ENCODE assay signal across 8 mouse cellular contexts in genomic region chr4:114907056-114907917, GRCm38 (mm10). TPM values are rescaled to one million over a fixed set of nuclear protein-coding genes. Genes with fewer than 3 reads are reported as not detected.
DNase-seq lines count a peak whose midpoint lies in the region; ATAC-seq and TF ChIP-seq lines count a peak whose summit lies in the region.

No protein-coding gene starts in this region.

- WGBS in thymus, adult 2 months: 19% methylated on average over 74 of the region's 74 CpGs
- under 1% methylated on average over 73 of the region's 74 CpGs for WGBS in embryonic facial prominence, embryonic 12.5 days
- WGBS in intestine, embryonic 14.5 days: 1% methylated on average over 73 of the region's 74 CpGs
- 2% methylated on average over 74 of the region's 74 CpGs for WGBS in midbrain, embryonic 14.5 days

- no peaks in the 10 kb centered on the region for H3K9me3 ChIP-seq in embryonic facial prominence, embryonic 12.5 days
- no peaks in the 10 kb centered on the region for H3K9me3 ChIP-seq in intestine, embryonic 14.5 days (ENCODE audit: control insufficient read depth, low read length)
- H3K9me3 ChIP-seq in midbrain, embryonic 14.5 days (ENCODE audit: control insufficient read depth, low read length): no peaks in the 10 kb centered on the region

- H3K4me2 ChIP-seq in embryonic facial prominence, embryonic 12.5 days (replicated peaks): peak overlapping the region; percentile 74
- peak overlapping the region; percentile 69 for H3K4me2 ChIP-seq in intestine, embryonic 14.5 days (ENCODE audit: low read length)
- H3K4me2 ChIP-seq in midbrain, embryonic 14.5 days (ENCODE audit: low read length): peak overlapping the region; percentile 64

- H3K4me1 ChIP-seq in thymus, adult 2 months (replicated peaks; ENCODE audit: control insufficient read depth, insufficient read depth, low read length): peaks cover 11% of the 10 kb centered on the region
- H3K4me1 ChIP-seq in embryonic facial prominence, embryonic 12.5 days: peaks cover 15% of the 10 kb centered on the region; the same call in 1 of the 2 replicates
- no peaks in the 10 kb centered on the region for H3K4me1 ChIP-seq in intestine, embryonic 14.5 days (replicated peaks; ENCODE audit: control insufficient read depth, insufficient read depth, low read length)
- H3K4me1 ChIP-seq in midbrain, embryonic 14.5 days (ENCODE audit: control insufficient read depth, insufficient read depth, low read length): 0 out of 2 replicates have a peak, but pooled peaks cover 3% of the 10 kb centered on the region

- H3K27me3 ChIP-seq in thymus, adult 2 months (ENCODE audit: control insufficient read depth, insufficient read depth, low read length): peaks cover 21% of the 10 kb centered on the region
- H3K27me3 ChIP-seq in embryonic facial prominence, embryonic 12.5 days: peaks cover 78% of the 10 kb centered on the region
- H3K27me3 ChIP-seq in intestine, embryonic 14.5 days (replicated peaks; ENCODE audit: control insufficient read depth, insufficient read depth, low read length): peaks cover 99% of the 10 kb centered on the region
- peaks cover 98% of the 10 kb centered on the region for H3K27me3 ChIP-seq in midbrain, embryonic 14.5 days (ENCODE audit: control insufficient read depth, insufficient read depth, low read length)

- H3K36me3 ChIP-seq in thymus, adult 2 months (ENCODE audit: control insufficient read depth, insufficient read depth, low read length): no peaks in the 10 kb centered on the region
- H3K36me3 ChIP-seq in embryonic facial prominence, embryonic 12.5 days: no peaks in the 10 kb centered on the region
- H3K36me3 ChIP-seq in intestine, embryonic 14.5 days (ENCODE audit: control insufficient read depth, insufficient read depth, low read length): no peaks in the 10 kb centered on the region
- no peaks in the 10 kb centered on the region for H3K36me3 ChIP-seq in midbrain, embryonic 14.5 days (ENCODE audit: control insufficient read depth, insufficient read depth, low read length)

- TF ChIP-seq POLR2A in thymus, adult 2 months (IDR thresholded peaks at IDR 0.05; ENCODE audit: control insufficient read depth, extremely low read depth, insufficient read depth, low read length, poor library complexity): no peak

- peak overlapping the region; percentile 79 for H3K4me3 ChIP-seq in thymus, adult 2 months (ENCODE audit: control insufficient read depth, insufficient read depth, low read length)
- H3K4me3 ChIP-seq in embryonic facial prominence, embryonic 12.5 days: peak overlapping the region; percentile 54
- H3K4me3 ChIP-seq in intestine, embryonic 14.5 days (ENCODE audit: low read depth, low read length): peak overlapping the region; percentile 40
- peak overlapping the region; percentile 38 for H3K4me3 ChIP-seq in midbrain, embryonic 14.5 days (replicated peaks; ENCODE audit: low read depth, low read length)

- no peak for DNase-seq in thymus, adult 2 months
- no peak for DNase-seq in thymus, postnatal 0 days (ENCODE audit: low spot score)
- DNase-seq in intestine, embryonic 14.5 days (ENCODE audit: low spot score): peak; percentile 83
- peak; percentile 54 for DNase-seq in midbrain, embryonic 14.5 days
- no peak for DNase-seq in frontal cortex, adult 2 months (ENCODE audit: extremely low spot score in 1 of 2, low spot score in 1 of 2)
- no peak for DNase-seq in cerebellum, adult 8-10 months

- no peak for TF ChIP-seq CTCF in thymus, adult 2 months (IDR thresholded peaks at IDR 0.05; ENCODE audit: borderline replicate concordance, control insufficient read depth, extremely low read depth, insufficient read depth, low read length, poor library complexity)

- peak overlapping the region; percentile 72 for H3K9ac ChIP-seq in embryonic facial prominence, embryonic 12.5 days
- 0 out of 2 replicates have a peak overlapping the region, but pooled peaks have one; percentile 16 for H3K9ac ChIP-seq in intestine, embryonic 14.5 days (ENCODE audit: low read length)
- H3K9ac ChIP-seq in midbrain, embryonic 14.5 days (replicated peaks; ENCODE audit: low read length): no peak overlapping the region

- ATAC-seq in embryonic facial prominence, embryonic 12.5 days (ENCODE audit: insufficient number of reproducible peaks, insufficient read depth, low FRiP score, low TSS enrichment): no peak
- no peak for ATAC-seq in intestine, embryonic 14.5 days (replicated peaks; ENCODE audit: low FRiP score, low TSS enrichment, low read depth)
- ATAC-seq in midbrain, embryonic 14.5 days (ENCODE audit: low FRiP score, low TSS enrichment): no peak
- ATAC-seq in megakaryocyte progenitor cell, adult 5-6 weeks (replicated peaks; ENCODE audit: poor library complexity): no peak

- no peak overlapping the region for H3K27ac ChIP-seq in thymus, adult 2 months (ENCODE audit: control insufficient read depth, insufficient read depth, low read length)
- peak overlapping the region; percentile 88 for H3K27ac ChIP-seq in embryonic facial prominence, embryonic 12.5 days
- no peak overlapping the region for H3K27ac ChIP-seq in intestine, embryonic 14.5 days (ENCODE audit: low read depth)
- no peak overlapping the region for H3K27ac ChIP-seq in midbrain, embryonic 14.5 days (replicated peaks; ENCODE audit: low read depth, low read length)

RNA-seq across cellular contexts. Expression of gene Foxd2, which starts 1.4 kb away (rescaled TPM):
- 1.4 and 1.8 TPM in 2 replicates for polyA plus RNA-seq in thymus, adult 2 months (2012; rRNA removed)
- polyA plus RNA-seq in thymus, postnatal 0 days (2015; fragmentation: Nextera tagmentation; extraction: Ambion mirVana): 0.05 TPM in 1 of 2 replicates, not detected in the other
- polyA plus RNA-seq in embryonic facial prominence, embryonic 12.5 days (2016; fragmentation: Nextera tagmentation; extraction: Ambion mirVana): 6.2 and 7.7 TPM in 2 replicates
- 0.14 and 0.28 TPM in 2 replicates for polyA plus RNA-seq in intestine, embryonic 14.5 days (2014; fragmentation: Nextera tagmentation; extraction: Ambion mirVana)
- 0.11 and 0.54 TPM in 2 replicates for polyA plus RNA-seq in midbrain, embryonic 14.5 days (2014; fragmentation: Nextera tagmentation; extraction: Ambion mirVana)
- 0.12 and 0.29 TPM in 2 replicates for total RNA-seq in megakaryocyte progenitor cell, adult 5-6 weeks (2015)
- 0.27 TPM in 1 of 2 replicates, not detected in the other for total RNA-seq in megakaryocyte progenitor cell, adult 5-6 weeks (2017)
- polyA plus RNA-seq in frontal cortex, adult 2 months (2012; rRNA removed): 0.25 and 0.32 TPM in 2 replicates

RNA-seq across cellular contexts. Expression of gene Foxe3, which starts 18.5 kb away (rescaled TPM):
- polyA plus RNA-seq in thymus, adult 2 months (2012; rRNA removed): 0.16 and 0.37 TPM in 2 replicates
- polyA plus RNA-seq in thymus, postnatal 0 days (2015; fragmentation: Nextera tagmentation; extraction: Ambion mirVana): not detected in 2 replicates
- 0.27 and 1.5 TPM in 2 replicates for polyA plus RNA-seq in embryonic facial prominence, embryonic 12.5 days (2016; fragmentation: Nextera tagmentation; extraction: Ambion mirVana)
- not detected in 2 replicates for polyA plus RNA-seq in intestine, embryonic 14.5 days (2014; fragmentation: Nextera tagmentation; extraction: Ambion mirVana)
- not detected in 2 replicates for polyA plus RNA-seq in midbrain, embryonic 14.5 days (2014; fragmentation: Nextera tagmentation; extraction: Ambion mirVana)
- total RNA-seq in megakaryocyte progenitor cell, adult 5-6 weeks (2015): not detected in 2 replicates
- total RNA-seq in megakaryocyte progenitor cell, adult 5-6 weeks (2017): not detected in 2 replicates
- 0.18 and 0.29 TPM in 2 replicates for polyA plus RNA-seq in frontal cortex, adult 2 months (2012; rRNA removed)

Comparison
In these comparisons a context has a peak if more than half of its experiments do, and no peak if none do; other contexts are left out.
1. DNase-seq: peak in intestine, embryonic 14.5 days (single experiment) and midbrain, embryonic 14.5 days (single experiment); none in thymus, adult 2 months (single experiment), thymus, postnatal 0 days (single experiment), frontal cortex, adult 2 months (0 of 2) and cerebellum, adult 8-10 months (single experiment).
2. Peak in every context shown above with its lines, with median percentiles within 50 percentile points of each other: H3K4me3 ChIP-seq and H3K4me2 ChIP-seq.